Mouse (Mus musculus): ENCODE data around the gene Rab33b.
A peak's percentile ranks its signal among the peaks of the same experiment; 100 is the strongest.

GRCm38 (mm10) chr3:51510903-51511302, 27.2 kb downstream of the Rab33b start:
- TF ChIP-seq CTCF (IDR thresholded peaks at IDR 0.05; ENCODE audit: low read depth) = peak; percentile 95
- no peak for TF ChIP-seq EP300 (optimal IDR thresholded peaks at IDR 0.05)
